Mouse (Mus musculus): ENCODE results near the gene Gm12169.

- TF ChIP-seq CTCF (IDR thresholded peaks at IDR 0.05; ENCODE audit: borderline replicate concordance, extremely low read depth, insufficient read depth, insufficient read length) (no peak), POLR2A (IDR thresholded peaks at IDR 0.05; ENCODE audit: borderline replicate concordance, extremely low read depth, insufficient read depth, insufficient read length, poor library complexity, severe bottlenecking) (no peak)
Observed at GRCm38 (mm10) chr11:46488650-46489049, 35.4 kb upstream of the Gm12169 start.
